Mouse (Mus musculus): ENCODE results near the gene Tns3.

Gene Tns3

DNA sequence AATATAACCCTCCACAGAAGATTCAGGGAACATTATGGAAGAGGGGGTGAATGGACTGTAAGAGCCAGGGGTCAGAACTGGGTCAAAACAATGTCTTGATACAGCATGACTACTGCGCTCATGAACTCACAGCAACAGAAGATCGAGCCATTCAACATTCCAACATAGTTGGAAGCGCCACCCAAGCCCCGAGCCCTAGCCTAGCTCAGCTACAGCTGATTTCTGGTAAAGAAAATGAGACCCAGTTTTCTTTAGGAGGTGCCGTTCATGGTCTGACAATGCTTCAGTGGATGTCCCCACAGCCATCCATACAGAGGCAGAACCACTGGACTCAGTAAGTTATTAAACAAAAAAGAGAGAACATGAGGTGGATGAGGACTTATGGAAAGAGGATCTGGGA lies 224.1 kb downstream of the Tns3 start:
- no peak for DNase-seq (ENCODE audit: low spot score in 2 of 2)

DNA sequence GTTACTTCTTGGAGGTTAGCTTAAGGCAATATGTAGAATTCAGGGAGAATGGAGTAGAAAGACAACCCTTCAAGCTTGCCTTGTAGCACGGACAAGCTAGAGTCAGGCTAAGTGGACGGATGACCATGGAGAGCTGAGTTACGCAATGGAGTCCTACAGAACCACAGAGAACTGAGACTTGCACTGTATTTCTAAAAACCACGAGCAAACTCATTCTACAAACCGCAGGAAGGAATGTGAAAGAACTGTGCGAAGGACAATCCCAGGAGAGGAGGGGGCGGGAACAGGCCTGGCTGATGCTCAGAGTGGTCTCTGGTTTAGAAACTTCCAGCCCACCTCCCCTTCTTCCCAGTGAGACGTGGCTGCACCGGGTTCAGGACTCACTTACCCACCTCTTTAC lies 225.3 kb downstream of the Tns3 start:
- DNase-seq (ENCODE audit: low spot score in 2 of 2), result no peak

DNA sequence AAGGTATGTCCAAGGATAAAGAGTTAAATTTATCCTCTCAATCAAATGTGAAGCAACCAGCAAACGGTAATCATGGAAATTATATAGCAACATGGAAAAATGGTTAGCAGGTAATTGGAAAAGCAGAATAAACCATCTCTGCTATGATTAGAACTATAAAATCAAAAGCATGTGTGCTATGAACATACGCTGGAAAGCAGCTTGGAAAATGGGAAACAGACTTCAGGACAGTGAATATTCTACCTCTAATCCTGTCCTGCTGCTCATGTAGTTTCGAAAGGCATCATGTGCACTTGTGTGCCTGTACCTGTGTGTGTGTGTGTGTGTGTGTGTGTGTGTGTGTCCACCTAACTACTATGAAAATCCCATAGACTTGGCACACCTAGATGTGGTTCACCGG lies 226.1 kb downstream of the Tns3 start:
- DNase-seq (ENCODE audit: low spot score in 2 of 2), result no peak

DNA sequence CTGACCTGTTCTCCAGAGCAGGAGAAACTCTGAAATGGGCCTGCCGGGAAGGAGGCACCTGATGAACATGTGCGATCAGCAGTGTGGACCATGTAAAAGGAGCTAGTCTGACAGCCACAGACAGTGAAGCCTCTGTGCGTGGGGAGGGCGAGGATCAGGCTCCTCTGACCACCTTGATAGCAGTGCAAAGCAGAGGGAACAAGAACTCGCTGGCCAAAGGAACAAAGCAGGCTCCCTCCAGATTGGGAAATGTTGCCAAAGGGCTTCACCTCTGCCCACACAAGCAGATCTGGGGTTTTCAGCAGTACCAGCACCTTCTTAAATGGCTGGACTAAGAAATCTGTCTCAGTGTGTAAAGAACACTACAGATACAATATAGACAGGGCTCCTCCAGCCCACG lies 229.2 kb downstream of the Tns3 start:
- DNase-seq (ENCODE audit: low spot score in 2 of 2), result no peak

DNA sequence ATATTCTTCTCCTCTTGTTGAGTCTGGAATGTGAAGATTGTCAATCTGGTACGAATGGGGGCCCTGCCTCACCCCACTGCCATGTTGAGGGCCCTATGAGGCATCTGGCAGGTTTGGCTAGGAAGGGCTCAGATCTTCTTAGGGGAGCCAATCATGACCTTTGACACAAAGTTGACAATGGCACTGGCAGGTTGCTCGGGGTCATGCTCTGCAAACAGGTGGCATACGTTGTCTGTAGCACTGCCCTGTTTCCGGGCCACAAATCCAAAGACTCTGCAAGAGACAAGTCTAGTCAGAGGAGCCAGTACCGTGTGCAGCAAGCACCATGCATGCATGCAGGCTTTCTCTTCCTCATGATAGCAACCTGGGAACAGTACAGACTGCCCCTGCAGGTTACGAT lies 230.0 kb downstream of the Tns3 start:
- DNase-seq (ENCODE audit: low spot score in 2 of 2), result no peak

DNA sequence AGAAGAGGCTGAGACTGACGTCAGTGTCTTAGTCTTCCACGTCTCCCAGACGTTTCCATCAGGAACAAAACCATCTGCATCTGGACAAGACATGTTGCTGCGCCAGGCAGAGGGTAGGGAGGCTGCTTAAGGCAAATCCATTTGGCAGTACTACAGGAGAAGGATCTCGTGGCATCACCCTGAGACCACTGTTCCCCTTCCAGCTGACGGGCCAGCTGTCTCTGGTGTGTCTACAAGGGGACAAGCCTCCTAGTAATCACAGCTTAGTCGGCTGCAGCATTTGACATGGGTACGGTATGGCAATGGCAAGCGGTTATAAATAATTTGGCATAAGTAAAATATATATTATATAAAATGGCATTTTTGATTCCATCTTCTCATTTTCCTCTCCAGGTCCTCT lies 230.9 kb downstream of the Tns3 start:
- DNase-seq (ENCODE audit: low spot score in 2 of 2), result no peak

DNA sequence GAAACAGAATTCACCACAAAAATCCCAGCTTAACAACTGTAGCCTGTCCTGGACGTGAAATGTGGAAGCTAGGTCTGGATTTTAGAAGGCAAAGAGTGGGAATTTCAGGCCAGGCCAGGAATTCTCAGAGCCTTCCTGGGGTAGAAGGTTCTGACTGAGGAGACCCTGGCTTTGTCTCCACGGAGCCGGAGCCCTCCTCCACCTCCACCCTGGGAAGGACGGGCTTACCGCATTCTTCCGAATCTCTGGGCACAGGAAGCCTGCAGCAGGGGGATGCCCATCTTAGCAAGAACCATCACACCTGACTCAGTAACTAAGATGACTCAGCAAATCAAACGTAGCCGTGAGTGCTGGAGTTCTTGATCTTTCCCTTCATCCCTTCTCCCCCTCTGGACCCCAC lies 231.4 kb downstream of the Tns3 start:
- no peak for DNase-seq (ENCODE audit: low spot score in 2 of 2)

DNA sequence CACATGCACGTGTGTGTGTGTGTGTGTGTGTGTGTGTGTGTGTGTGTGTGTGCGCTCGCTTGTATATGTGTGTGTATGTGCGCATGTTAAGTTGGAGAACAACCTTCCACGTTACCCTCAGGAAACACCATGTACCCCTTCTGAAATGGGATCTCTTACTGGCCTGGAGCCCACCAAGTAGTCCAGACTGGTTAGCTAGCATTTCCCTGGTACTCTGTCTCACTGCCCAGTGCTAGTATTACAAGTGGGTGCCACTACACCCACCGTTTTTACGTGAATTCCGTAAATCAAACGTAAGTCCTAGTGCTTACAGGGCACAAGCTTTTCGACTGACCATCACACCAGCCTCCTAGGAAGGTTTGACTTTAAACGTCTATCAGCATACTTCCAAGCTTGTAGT lies 236.7 kb downstream of the Tns3 start:
- DNase-seq (ENCODE audit: low spot score in 2 of 2), result no peak

DNA sequence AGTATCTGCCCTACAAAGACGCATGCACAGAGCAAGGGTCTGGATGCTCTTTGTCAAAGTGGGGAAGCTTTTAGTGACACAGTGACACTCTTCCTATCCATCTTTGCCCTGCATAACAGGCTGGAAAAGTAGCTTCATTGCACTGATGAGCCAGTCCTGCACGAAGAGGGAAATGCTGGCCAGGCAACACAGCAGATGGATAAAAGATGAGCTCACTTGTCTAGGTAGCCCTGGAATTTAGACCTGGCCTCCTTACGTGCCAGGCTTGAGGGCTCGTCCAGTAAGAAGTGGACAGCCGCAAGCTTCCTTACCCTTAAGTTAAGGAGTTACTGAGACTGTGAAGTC lies 239.1 kb downstream of the Tns3 start:
- no peak for DNase-seq (ENCODE audit: low spot score in 2 of 2)

DNA sequence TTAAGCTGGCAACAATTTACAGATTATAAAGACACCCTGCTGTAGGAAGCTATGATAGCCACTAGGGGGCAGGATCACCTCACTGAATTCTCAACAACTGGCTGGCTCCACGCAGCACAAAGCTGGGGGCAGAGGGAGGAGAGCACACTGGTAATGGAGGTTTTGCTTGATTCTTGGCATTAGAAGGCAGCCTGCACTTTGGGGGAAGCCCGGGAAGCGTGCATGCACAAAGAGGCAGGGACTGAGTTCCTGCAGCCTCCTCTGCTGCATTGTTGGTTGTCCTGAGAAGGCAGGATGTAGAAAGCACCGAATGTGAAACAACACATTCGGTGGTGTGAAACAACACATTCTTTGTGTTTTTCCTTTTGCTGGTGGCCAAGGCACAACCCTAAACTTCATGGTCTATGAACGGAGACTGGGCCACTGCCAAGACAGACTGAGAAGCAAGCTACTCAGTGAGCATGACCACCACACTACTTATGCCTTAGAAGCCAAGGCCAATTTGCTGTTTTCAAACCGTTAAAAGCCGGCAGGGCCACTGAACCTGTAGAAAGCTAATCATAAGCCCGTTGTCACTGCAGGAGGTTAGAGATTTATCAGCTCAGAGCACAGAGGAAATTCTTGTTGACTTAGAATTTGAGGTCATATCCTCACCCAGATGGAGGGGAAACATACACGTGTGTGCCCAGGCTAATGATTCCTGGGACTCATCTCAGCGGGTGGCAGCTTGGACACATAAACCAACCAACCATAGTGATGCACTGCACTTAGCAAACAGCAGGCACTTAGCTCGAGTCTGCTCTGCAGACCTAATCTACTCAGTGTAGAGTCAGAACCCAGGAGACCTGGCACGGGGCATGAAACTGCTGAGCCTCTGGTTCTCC lies 239.8 kb downstream of the Tns3 start:
- DNase-seq (ENCODE audit: low spot score in 2 of 2), result peak; percentile 28 to 36

DNA sequence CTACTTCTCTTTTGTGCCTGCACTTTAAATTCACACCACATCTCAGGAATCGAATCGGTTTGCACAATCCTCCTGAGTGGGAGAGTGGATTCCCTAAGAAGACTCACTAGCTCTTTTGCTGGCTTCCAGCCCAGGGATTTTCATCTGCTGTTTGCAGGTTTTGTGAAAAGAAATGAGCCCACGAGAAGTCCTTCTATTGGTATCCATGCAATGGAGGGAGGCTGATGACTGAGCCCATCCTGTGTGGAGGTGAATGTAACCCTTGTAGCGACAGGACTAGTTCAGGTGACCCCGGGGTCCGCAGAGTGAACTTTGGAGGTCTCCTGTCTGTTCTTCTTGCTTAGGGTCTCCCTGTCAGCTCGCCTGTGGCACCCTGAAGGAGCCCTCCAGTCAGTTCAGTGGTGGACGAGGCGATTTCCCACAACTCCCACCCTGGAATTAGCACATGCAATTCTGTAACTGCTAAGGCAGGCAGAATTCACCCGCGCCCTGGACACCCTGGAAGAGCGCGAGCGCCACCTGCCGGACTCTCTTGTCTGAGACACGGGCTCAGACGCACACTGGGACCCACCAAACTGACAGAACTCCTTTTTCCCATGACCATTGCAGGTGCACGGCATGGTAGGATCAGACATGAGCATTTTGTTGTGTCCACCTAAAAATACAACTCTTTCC lies 259.0 kb downstream of the Tns3 start:
- no peak for DNase-seq (ENCODE audit: low spot score in 2 of 2)

DNA sequence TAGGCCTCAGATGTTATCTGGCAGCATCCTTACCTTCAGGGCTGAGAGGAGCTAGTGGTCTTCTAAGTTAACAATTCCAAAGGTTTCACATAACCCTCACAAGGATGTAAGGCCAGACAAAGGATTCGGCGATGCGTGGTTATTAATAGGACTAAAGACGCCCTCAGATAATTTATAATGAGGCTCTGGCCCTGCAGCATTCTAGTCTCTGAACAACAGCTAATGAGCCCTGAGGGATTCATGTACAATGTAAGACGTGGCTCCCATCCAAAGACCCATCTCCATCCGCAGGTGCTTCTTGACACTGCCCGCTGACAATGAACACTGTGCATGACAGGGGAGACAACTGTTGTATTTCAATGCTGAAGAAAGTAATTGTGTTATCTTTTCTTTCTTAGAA lies 263.0 kb downstream of the Tns3 start:
- DNase-seq (ENCODE audit: low spot score in 2 of 2), result no peak

DNA sequence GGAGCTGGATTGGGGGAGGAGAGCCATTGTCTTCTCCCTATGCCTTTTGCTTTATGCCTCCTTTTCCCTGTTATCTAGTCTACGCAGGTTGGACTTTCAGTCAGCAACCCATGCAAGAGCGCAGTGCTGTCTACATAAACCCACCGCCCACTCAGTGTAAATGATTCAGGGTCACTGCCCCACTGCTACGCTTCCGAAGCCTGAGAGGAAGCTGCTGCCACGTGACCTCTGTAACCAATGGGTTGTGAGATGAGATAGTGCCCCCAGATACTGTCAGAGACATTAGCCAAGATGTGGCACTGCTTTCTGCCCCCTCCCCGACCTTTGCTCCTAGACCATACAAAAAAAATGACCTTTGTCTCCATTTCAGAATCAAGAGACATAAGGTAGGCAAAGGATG lies 268.0 kb downstream of the Tns3 start:
- no peak for DNase-seq (ENCODE audit: low spot score in 2 of 2)

DNA sequence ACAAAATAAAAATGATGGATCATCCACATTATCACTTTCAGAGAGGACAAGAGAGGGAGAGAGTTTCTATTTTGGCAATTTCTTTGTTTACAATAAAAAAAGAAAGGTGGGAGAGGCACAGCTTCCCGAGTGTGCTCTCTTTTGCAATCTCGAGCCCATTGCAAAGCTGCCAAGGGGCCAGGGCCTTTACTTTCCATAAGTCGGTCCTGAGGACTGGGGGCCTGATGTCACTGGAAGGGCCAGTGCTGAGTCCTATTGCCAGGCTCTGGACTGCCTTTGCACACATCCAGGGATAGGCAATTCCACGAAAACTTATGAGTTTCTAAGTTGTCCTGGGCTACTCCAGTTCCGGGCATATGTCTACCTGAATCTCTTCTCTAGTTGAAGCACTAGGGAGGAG lies 272.8 kb downstream of the Tns3 start:
- DNase-seq (ENCODE audit: low spot score in 2 of 2), result no peak

DNA sequence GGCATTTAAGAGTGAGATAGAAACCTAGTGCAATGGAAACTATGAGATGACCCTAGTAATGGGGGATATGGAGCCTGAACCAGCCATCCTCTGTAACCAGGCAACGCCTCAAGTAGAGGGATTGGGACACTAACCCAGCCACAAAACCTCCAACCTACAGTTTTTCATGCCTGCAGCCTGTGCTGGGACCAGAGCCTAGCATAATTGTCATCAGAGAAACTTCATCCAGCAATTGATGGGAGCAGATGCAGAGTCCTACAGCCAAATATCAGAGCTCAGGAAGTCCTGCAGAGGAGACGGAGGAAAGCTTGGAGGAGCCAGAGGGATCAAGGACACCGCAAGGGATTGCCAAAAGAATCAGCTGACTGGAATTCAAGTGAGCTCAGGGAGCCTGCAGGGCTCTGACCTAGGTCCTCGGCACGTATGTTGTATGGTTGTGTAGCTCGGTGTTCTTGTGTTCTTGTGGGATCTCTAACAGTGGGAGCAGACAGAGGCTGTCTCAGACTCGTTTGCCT lies 278.4 kb downstream of the Tns3 start:
- DNase-seq (ENCODE audit: low spot score in 2 of 2), result no peak
